Mouse (Mus musculus) testis, adult 2 months (tissue): ENCODE results near the gene Egfem1. TPM values are rescaled to one million over a fixed set of nuclear protein-coding genes. Genes with fewer than 3 reads are reported as not detected.

Experiments
- H3K27ac ChIP-seq: fragments of 200-500 bp; 2 replicates; pipeline ENCODE4 v1.5.1; 2012; ENCODE audit warnings: low read depth, low read length; ENCODE audit not compliant: control insufficient read depth, insufficient read depth
- H3K27me3 ChIP-seq: fragments of 200-500 bp; 2 replicates; pipeline ENCODE4 v1.6.1; 2012; ENCODE audit warnings: mild to moderate bottlenecking, low read length, moderate library complexity; ENCODE audit not compliant: control insufficient read depth, insufficient read depth
- H3K36me3 ChIP-seq: fragments of 200-500 bp; 2 replicates; pipeline ENCODE4 v1.6.1; 2012; ENCODE audit warnings: mild to moderate bottlenecking, low read length; ENCODE audit not compliant: control insufficient read depth, insufficient read depth
- H3K4me1 ChIP-seq: fragments of 200-500 bp; 2 replicates; pipeline ENCODE4 v1.6.1; 2012; ENCODE audit warnings: low read length; ENCODE audit not compliant: control insufficient read depth, insufficient read depth
- H3K4me3 ChIP-seq: fragments of 200-500 bp; 2 replicates; pipeline ENCODE4 v1.5.1; 2012; ENCODE audit warnings: low read depth, mild to moderate bottlenecking, low read length, moderate library complexity, mixed read lengths; ENCODE audit not compliant: control insufficient read depth
- CTCF ChIP-seq: fragments of 200-500 bp; IDR thresholded peaks from 2 replicates; pipeline ENCODE4 v1.5.1; 2012; ENCODE audit warnings: low read depth, mild to moderate bottlenecking, inconsistent platforms, low read length, moderate library complexity; ENCODE audit not compliant: control insufficient read depth, insufficient read depth, insufficient replicate concordance
- POLR2A ChIP-seq: fragments of 200-500 bp; IDR thresholded peaks from 2 replicates; pipeline ENCODE4 v1.6.1; 2012; ENCODE audit warnings: low read depth, mild to moderate bottlenecking, inconsistent platforms, low read length, moderate library complexity; ENCODE audit not compliant: control insufficient read depth
- polyA plus RNA-seq: library from polyadenylated mRNA; depleted of rRNA; stranded (reverse); fragments of >200 nt; gene quantifications from 2 replicates; pipeline ENCODE4 v1.2.3, GENCODE M21; 2012; rRNA removed

Gene Egfem1
- polyA plus RNA-seq = 0.24 and 0.62 TPM in 2 replicates

DNA sequence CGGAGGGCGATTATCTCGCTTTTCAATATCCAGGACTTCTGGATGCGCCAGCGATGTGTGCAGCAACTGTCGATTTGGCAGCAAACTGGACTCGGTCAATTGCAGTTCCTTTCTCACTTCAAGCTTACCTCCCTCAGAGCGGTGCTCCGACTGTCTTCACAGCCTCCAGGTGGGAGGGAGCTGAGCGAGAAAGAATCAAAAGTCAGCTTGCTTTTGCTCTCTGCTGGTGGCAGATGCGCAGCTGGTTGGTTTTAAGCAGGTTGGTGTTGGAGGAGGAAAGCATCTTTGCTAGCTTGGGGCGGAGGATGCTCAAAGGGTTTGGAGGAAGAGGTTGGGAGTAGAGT is at the start of gene Egfem1:
Gene Egfem1, plus strand, starts transcription at position 72 of the 344 bp plus-strand sequence.
- Histone ChIP-seq H3K4me1 (no peaks in the 10 kb centered on the region; the same call in 1 of the 2 replicates), H3K27ac (no peak within 1 kb of the TSS), H3K4me3 (peak within 1 kb of the TSS; percentile 42), H3K36me3 (no peaks in the 10 kb centered on the region), H3K27me3 (no peaks in the 10 kb centered on the region)
- TF ChIP-seq POLR2A (no peak), CTCF (no peak)

DNA sequence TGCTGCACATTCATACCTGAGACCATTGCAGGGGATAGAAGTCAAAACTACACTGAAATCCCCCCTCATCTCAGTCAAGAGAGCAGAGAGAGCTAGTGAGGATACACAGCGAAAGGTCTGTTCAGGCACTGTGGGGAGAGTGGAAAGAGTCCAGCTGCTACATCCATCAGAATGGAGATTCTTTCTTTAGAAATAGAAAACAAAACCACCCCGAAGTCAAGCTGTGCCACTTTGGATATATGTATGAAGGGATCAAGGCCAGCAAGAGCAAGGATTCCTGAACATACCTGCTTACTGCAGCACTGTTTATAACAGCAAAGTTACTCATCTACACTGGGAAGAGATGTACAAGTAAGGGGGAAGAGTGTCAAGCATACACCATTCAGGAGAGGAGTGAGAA is 48.7 kb upstream of the Egfem1 start:
- H3K27me3 ChIP-seq = no peaks in the 10 kb centered on the region
- TF ChIP-seq POLR2A (no peak), CTCF (no peak)
- no peak overlapping the region for H3K4me3 ChIP-seq
- H3K36me3 ChIP-seq = no peaks in the 10 kb centered on the region
- no peaks in the 10 kb centered on the region for H3K4me1 ChIP-seq
- H3K27ac ChIP-seq = no peak overlapping the region

DNA sequence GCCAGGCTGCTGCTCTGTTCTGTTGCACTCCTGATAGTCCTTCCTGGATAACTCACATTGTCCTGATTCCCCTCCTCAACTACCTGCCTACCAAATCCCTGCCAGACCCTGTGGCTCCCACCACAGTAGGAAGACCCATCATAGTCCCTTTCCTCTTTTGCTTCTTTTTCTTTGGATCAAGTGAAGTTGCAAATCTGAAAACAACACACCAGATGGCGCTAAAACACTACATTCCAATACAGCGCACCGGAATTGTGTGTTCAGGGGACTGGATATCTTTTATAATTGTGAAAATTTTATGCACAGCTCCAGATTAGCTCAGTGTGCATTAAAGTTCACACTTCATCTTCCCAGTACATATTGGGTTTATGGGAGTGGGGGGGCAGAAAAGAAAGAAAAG is 45.7 kb upstream of the Egfem1 start:
- Histone ChIP-seq H3K27me3 (no peaks in the 10 kb centered on the region), H3K4me1 (no peaks in the 10 kb centered on the region), H3K27ac (no peak overlapping the region), H3K4me3 (no peak overlapping the region), H3K36me3 (no peaks in the 10 kb centered on the region)
- no peak for TF ChIP-seq CTCF
- no peak for TF ChIP-seq POLR2A

DNA sequence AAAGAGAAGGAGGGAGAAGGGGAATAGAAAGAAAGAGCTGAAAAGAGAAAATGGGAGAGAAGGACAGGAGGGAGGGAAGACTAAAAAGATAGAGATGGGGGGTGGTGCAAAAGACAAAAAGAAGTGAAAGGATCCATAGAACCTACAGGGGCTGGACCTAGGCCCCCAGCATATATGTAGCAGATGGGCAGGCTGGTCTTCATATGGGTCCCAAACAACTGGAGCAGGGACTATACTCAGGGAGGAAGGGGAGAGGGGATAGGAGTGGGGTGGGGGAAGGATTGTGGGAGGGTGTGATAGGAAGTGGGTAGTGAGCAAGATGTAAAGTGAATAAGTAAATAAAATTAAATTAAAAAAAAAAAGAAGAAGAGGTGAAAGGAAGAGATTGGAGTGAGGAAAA is 45.2 kb upstream of the Egfem1 start:
- Histone ChIP-seq H3K27ac (no peak overlapping the region), H3K36me3 (no peaks in the 10 kb centered on the region), H3K4me1 (no peaks in the 10 kb centered on the region), H3K27me3 (no peaks in the 10 kb centered on the region), H3K4me3 (no peak overlapping the region)
- TF ChIP-seq POLR2A (no peak), CTCF (no peak)

DNA sequence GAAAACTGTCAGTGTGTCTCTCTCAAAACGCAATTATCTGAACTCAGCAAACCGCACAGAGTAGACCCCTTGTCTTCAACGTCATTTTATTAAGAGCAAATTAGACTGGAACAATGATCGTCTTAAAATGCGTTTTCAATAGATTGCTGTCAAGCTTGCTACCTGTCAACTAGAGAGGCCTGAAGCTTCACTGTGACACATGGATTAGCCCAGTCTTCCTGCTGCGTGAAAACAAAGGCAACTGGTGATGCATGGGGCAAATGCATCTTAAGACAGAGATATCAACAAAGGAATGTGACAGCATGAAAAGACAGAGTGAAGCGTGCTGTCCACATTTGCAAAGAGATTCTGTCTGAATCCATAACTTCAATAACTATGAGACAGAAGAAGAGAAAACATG is 41.8 kb upstream of the Egfem1 start:
- Histone ChIP-seq H3K4me1 (no peaks in the 10 kb centered on the region), H3K4me3 (peak overlapping the region; percentile 11; the same call in 1 of the 2 replicates), H3K27ac (no peak overlapping the region), H3K27me3 (no peaks in the 10 kb centered on the region), H3K36me3 (no peaks in the 10 kb centered on the region)
- TF ChIP-seq CTCF (no peak), POLR2A (no peak)

DNA sequence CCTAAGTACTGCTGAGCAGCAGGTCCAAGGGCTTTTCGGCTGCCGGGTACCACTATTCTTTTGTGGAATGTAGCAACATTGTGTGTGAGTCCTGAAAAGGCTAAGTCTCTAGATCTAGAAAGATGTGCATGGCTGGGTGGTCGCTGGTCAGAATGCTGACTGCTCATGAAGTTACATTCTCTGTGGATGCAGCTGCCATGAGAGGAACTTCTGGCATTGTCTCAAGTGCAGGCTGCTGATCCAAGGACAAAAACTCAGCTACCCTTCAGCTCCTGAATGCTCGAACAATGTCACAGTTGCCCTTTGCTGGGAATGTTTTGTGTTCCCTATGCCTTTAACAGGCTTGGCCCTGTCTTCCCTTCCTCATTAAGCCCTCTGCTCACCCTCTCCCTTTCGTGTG is 35.5 kb upstream of the Egfem1 start:
- no peaks in the 10 kb centered on the region for H3K27me3 ChIP-seq
- TF ChIP-seq CTCF = no peak
- TF ChIP-seq POLR2A = no peak
- no peaks in the 10 kb centered on the region for H3K4me1 ChIP-seq
- no peak overlapping the region for H3K27ac ChIP-seq
- no peak overlapping the region for H3K4me3 ChIP-seq
- no peaks in the 10 kb centered on the region for H3K36me3 ChIP-seq

DNA sequence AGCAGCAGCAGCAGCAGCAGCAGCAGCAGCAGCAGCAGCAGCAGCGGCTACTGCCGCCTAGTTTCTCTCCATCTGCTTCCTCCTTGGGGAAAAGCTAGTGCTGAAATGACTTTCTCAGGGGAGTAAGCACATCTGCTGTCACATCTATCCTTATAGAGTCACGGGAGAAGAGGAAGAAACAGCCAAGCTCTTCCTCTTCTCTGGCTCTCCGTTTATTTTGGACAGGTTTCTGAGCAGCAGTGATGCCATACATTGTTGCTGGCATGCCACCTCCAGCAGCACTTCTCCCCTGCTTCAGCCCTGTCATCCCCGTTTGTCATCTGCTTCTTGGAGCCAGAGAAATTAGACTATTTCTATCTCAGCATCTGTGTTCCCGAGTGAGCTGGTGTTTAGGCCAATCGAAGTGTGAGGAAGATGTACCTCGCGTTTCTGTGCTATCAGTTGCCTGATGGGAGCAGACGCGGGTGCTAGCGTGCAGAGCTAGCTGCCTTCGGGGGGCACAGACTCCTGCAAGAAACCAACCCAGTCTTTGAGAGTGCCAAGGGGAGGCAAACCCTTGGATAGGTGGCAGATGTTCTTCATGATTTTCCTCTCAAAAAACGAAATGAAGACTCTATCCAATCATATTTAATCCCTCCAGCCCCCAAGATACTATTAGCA is 34.4 kb upstream of the Egfem1 start:
- no peaks in the 10 kb centered on the region for H3K36me3 ChIP-seq
- TF ChIP-seq POLR2A (no peak), CTCF (no peak)
- H3K27ac ChIP-seq = no peak overlapping the region
- no peaks in the 10 kb centered on the region for H3K27me3 ChIP-seq
- no peak overlapping the region for H3K4me3 ChIP-seq
- H3K4me1 ChIP-seq = no peaks in the 10 kb centered on the region
